Mouse (Mus musculus) neural tube, embryonic 11.5 days (tissue): ENCODE results near the gene Gm5414. TPM values are rescaled to one million over a fixed set of nuclear protein-coding genes. Genes with fewer than 3 reads are reported as not detected.

ENCODE experiments used
- ATAC-seq: fragments of 200-750 bp; cut with Nextera tagmentation; 2 replicates; pipeline ENCODE4 v1.8.0; 2017; ENCODE audit warnings: moderate number of reproducible peaks, mild to moderate bottlenecking, moderate TSS enrichment, moderate library complexity; ENCODE audit not compliant: insufficient read depth, low FRiP score, low TSS enrichment
- DNase-seq: peaks from one replicate; pipeline ENCODE4 v3.0.0-alpha.2; 2015; ENCODE audit warnings: low spot score
- H3K27ac ChIP-seq: fragments of 300-500 bp; sonication (generic); 2 replicates; pipeline ENCODE4 v1.5.1; 2014; ENCODE audit warnings: low read depth, mild to moderate bottlenecking, low read length
- H3K27me3 ChIP-seq: fragments of 300-500 bp; sonication (generic); 2 replicates; pipeline ENCODE4 v1.6.1; 2014; ENCODE audit warnings: mild to moderate bottlenecking, low read length, mixed read lengths; ENCODE audit not compliant: control insufficient read depth, insufficient read depth
- H3K36me3 ChIP-seq: fragments of 300-500 bp; sonication (generic); 2 replicates; pipeline ENCODE4 v1.6.1; 2014; ENCODE audit warnings: mild to moderate bottlenecking, low read length, moderate library complexity, mixed read lengths; ENCODE audit not compliant: control insufficient read depth, insufficient read depth
- H3K4me1 ChIP-seq: fragments of 300-500 bp; sonication (generic); 2 replicates; pipeline ENCODE4 v1.6.1; 2014; ENCODE audit warnings: low read length, mixed read lengths; ENCODE audit not compliant: control insufficient read depth, insufficient read depth
- H3K4me2 ChIP-seq: fragments of 300-500 bp; sonication (generic); 2 replicates; pipeline ENCODE4 v1.6.1; 2014; ENCODE audit warnings: low read depth, mild to moderate bottlenecking, moderate library complexity
- H3K4me3 ChIP-seq: fragments of 300-500 bp; sonication (generic); 2 replicates; pipeline ENCODE4 v1.5.1; 2014; ENCODE audit warnings: low read depth, low read length
- H3K9ac ChIP-seq: fragments of 300-500 bp; sonication (generic); 2 replicates; pipeline ENCODE4 v1.6.1; 2014; ENCODE audit warnings: mild to moderate bottlenecking, low read length
- H3K9me3 ChIP-seq: fragments of 300-500 bp; sonication (generic); 2 replicates; pipeline ENCODE4 v1.6.1; 2016; ENCODE audit warnings: low read length; ENCODE audit not compliant: control insufficient read depth
- WGBS: fragments of 180-500 bp; shearing (Covaris S2); extraction: QIAGEN DNeasy Blood & Tissue Kit; methylation state at CpG from one replicate; pipeline ENCODE4 v1.1.7; 2014; 5-methylcytosine and 5-hydroxymethylcytosine counted together
- polyA plus RNA-seq: library from polyadenylated mRNA; unstranded; fragments of >200 nt; fragmentation: Nextera tagmentation; extraction: Ambion mirVana; gene quantifications from 2 replicates; pipeline ENCODE4 v1.2.1, GENCODE M21; 2014

The Gm5414 gene
- polyA plus RNA-seq = not detected in 2 replicates

DNA sequence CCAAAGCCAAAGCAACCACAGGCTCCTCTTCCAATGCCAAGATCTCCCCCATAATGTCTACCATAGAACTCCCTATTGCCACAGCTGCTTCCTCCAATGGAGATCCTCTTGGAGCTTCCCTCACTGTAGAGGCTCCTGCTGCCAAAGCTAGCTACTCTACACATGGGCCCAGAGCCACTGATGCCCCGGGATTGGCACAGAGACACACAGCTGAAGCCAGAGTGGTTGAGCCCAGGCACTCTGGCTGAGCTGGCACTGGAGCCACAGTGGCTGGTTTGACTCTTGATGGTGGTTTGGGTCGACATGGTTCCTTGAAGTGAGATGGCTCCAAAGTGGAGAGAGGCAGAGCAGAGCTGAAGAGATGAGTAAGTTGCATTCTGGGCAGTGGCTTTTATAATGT is at the start of gene Gm5414:
Gm5414 (minus strand) TSS at position 305 of the 400 bp plus-strand sequence.
- no peaks in the 10 kb centered on the region for H3K36me3 ChIP-seq
- H3K4me2 ChIP-seq = no peak within 1 kb of the TSS
- H3K27me3 ChIP-seq = no peaks in the 10 kb centered on the region
- no peaks in the 10 kb centered on the region for H3K9me3 ChIP-seq
- no peak within 1 kb of the TSS for H3K4me3 ChIP-seq
- DNase-seq (no peak), ATAC-seq (no peak)
- no peaks in the 10 kb centered on the region for H3K4me1 ChIP-seq
- 74% methylated on average over 2 of the region's 2 CpGs for WGBS
- H3K9ac ChIP-seq = no peak within 1 kb of the TSS
- H3K27ac ChIP-seq = no peak within 1 kb of the TSS

DNA sequence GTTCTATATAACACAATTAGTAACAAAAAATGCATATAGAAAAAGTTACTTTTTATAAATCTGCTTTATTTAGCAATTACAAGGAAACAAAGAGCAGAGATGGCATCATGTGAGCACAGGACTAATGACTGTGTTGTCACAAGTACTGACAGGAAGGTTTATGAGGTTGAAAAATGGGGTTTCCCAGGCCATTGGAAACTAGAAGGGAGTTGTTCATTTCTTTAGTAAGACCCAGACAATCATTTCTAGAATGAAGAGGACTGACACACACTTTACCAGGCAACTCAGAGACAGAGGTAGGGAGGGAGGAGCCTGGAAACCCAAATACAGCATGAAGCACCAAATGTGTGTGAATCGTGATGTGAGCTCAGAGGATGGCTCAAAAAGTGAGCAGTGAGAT is 48.0 kb upstream of the Gm5414 start:
- H3K27me3 ChIP-seq = no peaks in the 10 kb centered on the region
- WGBS = 82% methylated on average over 1 of the region's 1 CpGs
- ATAC-seq = no peak
- no peak overlapping the region for H3K9ac ChIP-seq
- H3K4me1 ChIP-seq = no peaks in the 10 kb centered on the region
- no peaks in the 10 kb centered on the region for H3K36me3 ChIP-seq
- no peak for DNase-seq
- H3K4me2 ChIP-seq = no peak overlapping the region
- no peak overlapping the region for H3K27ac ChIP-seq
- no peaks in the 10 kb centered on the region for H3K9me3 ChIP-seq
- H3K4me3 ChIP-seq = no peak overlapping the region

DNA sequence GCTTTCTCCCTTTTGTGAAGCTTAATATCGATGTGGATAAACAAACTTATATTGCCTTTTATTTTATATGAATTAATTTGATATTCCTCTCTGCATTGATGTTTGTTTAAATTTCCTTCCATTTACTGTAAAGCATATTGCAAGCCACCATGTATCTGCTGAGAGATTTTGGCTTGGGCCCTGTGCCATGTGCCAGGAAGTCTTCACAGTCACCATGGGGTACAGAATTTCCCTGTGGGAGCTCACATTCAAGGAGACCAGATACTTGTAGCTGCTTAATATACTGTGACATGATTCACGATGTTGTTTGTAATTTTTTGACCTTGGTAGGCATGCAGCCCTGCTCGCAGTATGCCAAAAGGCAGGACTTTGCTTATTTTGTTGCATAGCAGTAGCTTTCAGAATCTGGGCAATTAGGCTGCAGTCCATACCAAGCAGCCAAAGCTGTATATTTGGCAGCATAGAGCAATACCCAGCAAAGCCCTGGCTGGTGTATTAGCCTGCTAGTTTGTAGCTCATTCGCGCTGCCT is 24.8 kb upstream of the Gm5414 start:
- DNase-seq (no peak), ATAC-seq (no peak)
- Histone ChIP-seq H3K27me3 (no peaks in the 10 kb centered on the region), H3K4me3 (no peak overlapping the region), H3K36me3 (no peaks in the 10 kb centered on the region), H3K9me3 (no peaks in the 10 kb centered on the region), H3K4me2 (no peak overlapping the region), H3K9ac (no peak overlapping the region), H3K4me1 (no peaks in the 10 kb centered on the region), H3K27ac (no peak overlapping the region)
- 92% methylated on average over 5 of the region's 5 CpGs for WGBS

DNA sequence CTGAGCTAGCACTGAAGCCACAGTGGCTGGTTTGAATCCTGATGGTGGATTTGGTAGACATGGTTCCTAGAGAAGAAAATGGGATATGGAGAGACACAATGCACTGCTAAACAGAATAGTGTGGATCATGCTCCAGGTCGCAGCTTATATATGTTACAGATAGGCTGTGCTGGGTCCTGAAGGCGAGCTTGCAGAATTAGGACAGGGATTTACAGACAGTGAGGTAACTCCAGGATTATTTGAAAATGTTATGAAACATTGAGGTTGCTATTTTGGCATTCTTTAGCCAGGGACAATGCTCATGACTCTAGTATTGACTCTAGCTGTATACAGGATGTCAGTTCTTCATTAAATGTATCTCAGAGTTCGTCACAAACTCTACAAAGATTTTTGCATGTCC is 19.3 kb upstream of the Gm5414 start, which contains the start of gene Gm5478:
Gm5478 (minus strand) TSS at position 101 of the 400 bp plus-strand sequence.
- no peak within 1 kb of the TSS for H3K27ac ChIP-seq
- no peak for DNase-seq
- 87% methylated on average over 3 of the region's 3 CpGs for WGBS

DNA sequence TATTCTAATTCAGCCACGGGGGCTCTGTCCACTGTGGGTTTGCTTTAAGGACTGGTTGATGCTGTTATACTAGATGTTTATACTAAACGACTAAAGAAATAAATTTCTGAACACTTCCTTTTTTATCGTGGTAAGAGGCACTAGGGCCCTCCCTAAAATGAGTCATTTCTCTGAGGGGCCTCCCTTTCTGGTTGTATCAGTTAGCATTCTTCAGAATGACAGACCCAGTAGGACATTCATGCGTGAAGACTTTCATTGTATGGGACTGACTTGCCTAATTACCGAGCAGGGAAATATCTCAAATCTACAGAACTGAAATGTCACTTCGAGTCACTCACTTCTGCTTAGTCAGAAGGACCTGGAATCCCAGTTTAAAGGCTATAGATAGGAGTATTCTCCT is 28.9 kb downstream of the Gm5414 start:
- Histone ChIP-seq H3K4me1 (no peaks in the 10 kb centered on the region), H3K27ac (no peak overlapping the region), H3K36me3 (no peaks in the 10 kb centered on the region), H3K9me3 (no peaks in the 10 kb centered on the region), H3K9ac (no peak overlapping the region), H3K4me3 (no peak overlapping the region), H3K27me3 (no peaks in the 10 kb centered on the region), H3K4me2 (no peak overlapping the region)
- WGBS = 68% methylated on average over 6 of the region's 6 CpGs
- DNase-seq = no peak
- ATAC-seq = no peak

More for the DNA sequence above, 19.3 kb upstream of the Gm5414 start, which contains the start of gene Gm5478:
- Histone ChIP-seq H3K36me3 (no peaks in the 10 kb centered on the region), H3K9ac (no peak within 1 kb of the TSS), H3K4me2 (no peak within 1 kb of the TSS), H3K27me3 (no peaks in the 10 kb centered on the region), H3K9me3 (no peaks in the 10 kb centered on the region), H3K4me1 (no peaks in the 10 kb centered on the region), H3K4me3 (no peak within 1 kb of the TSS)
- ATAC-seq = no peak

DNA sequence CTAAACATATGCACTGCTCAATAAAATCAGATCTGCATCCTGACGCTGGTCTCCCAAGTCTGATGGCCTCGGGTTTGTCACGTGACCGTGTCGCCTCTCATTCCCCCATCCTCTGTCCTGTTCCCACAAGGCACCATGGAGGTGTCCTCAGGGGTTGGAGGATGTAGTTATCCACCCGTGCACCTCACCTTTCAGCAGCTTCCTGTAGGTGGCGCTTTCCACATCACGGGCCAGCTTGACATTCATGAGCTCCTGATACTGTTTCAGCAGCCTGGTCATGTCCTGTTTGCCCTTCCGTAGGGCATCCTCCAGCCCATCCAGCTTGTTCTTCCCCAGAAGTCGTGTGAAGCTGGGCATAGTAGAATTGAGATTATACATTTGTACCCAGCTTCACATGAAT is 39.8 kb downstream of the Gm5414 start:
- Histone ChIP-seq H3K9me3 (no peaks in the 10 kb centered on the region), H3K4me3 (no peak overlapping the region), H3K4me1 (no peaks in the 10 kb centered on the region), H3K9ac (no peak overlapping the region), H3K36me3 (no peaks in the 10 kb centered on the region), H3K4me2 (no peak overlapping the region), H3K27me3 (no peaks in the 10 kb centered on the region), H3K27ac (no peak overlapping the region)
- WGBS = 84% methylated on average over 10 of the region's 10 CpGs
- ATAC-seq (no peak), DNase-seq (no peak)

DNA sequence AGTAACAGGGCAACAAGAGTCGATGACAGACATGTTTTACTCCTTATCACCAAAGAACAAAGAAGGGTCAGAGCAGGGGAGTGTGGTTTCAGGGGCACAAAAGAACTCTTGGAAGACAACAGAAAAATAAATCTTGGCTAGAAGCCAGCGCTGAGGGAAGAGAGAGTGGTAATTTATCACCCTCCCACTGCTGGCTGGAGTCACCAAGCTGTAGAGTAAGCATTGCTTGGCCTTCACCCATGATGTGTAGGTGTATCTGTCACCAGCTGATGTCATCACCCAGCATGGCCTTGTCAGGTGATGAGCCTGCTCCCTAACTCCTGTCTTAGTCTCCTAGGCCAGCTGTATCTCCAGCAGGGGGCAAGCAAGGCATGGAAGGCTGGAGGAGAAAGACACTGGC is 43.5 kb downstream of the Gm5414 start:
- H3K4me3 ChIP-seq = no peak overlapping the region
- no peak for DNase-seq
- WGBS = 37% methylated on average over 2 of the region's 2 CpGs
- H3K9ac ChIP-seq = no peak overlapping the region
- H3K36me3 ChIP-seq = no peaks in the 10 kb centered on the region
- H3K4me1 ChIP-seq = no peaks in the 10 kb centered on the region
- no peak overlapping the region for H3K4me2 ChIP-seq
- H3K27ac ChIP-seq = no peak overlapping the region
- no peak for ATAC-seq
- no peaks in the 10 kb centered on the region for H3K9me3 ChIP-seq
- H3K27me3 ChIP-seq = no peaks in the 10 kb centered on the region

DNA sequence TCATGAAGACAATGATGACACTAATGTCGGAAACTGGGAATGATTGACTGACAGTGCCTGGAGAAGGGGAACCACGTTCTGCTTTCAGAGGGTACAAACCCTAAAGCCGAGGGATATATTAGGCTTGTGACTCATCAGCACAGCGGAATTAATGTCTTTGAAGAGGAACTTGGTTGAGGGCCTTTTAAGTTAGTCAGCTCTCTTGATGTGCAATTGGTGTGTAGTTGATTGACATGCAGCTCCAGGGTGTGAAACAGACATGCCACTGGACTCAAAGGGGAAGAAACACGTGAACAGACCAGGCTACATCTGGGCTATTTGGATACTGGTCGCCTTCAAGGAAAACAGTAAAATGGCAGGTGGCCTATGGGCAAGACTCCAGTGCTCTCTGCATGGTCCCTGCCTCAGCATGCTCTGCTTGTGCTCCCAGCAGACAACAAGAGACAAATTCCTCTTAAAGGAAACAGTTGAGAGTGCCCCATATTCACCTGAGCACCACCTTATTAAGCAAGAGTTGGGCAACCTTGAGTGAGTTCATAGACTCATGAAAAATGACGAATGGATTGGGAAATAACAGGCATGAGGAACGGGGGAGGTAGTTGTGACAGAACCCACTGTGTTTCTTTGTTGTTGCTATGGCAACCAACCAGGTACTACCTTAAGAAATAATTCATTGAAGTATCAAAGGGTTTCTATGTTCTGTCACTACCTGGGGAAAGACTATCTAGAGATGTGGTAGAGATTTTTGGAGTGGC is 44.6 kb downstream of the Gm5414 start:
- ATAC-seq (no peak), DNase-seq (no peak)
- WGBS = 85% methylated on average over 8 of the region's 8 CpGs
- Histone ChIP-seq H3K4me3 (no peak overlapping the region), H3K9me3 (no peaks in the 10 kb centered on the region), H3K9ac (no peak overlapping the region), H3K27me3 (no peaks in the 10 kb centered on the region), H3K27ac (no peak overlapping the region), H3K4me1 (no peaks in the 10 kb centered on the region), H3K36me3 (no peaks in the 10 kb centered on the region), H3K4me2 (no peak overlapping the region)

DNA sequence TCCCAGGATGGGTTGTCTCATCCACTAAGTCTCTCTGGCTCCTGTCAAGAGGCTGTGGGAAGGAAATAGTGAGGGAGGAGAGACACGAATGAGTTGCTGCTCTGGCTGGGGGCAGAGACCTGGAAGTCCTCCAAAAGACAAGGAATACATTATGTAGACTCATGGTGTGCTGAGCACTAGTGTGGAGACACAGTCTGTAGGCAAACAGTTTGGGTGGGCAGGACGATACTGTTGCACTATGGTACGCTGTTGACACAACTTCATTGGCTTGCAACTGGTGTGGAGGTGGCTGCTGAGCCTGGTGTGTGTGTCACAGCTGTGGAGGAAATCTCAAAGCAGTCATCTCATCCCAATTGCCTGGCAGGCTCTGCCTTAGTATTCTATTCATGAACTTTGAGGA is 46.3 kb downstream of the Gm5414 start:
- Histone ChIP-seq H3K36me3 (no peaks in the 10 kb centered on the region), H3K4me3 (no peak overlapping the region), H3K9me3 (no peaks in the 10 kb centered on the region), H3K27ac (no peak overlapping the region), H3K4me2 (no peak overlapping the region), H3K27me3 (no peaks in the 10 kb centered on the region), H3K4me1 (no peaks in the 10 kb centered on the region), H3K9ac (no peak overlapping the region)
- no peak for DNase-seq
- WGBS = 87% methylated on average over 3 of the region's 3 CpGs
- no peak for ATAC-seq
